Mouse (Mus musculus): ENCODE measurements around the gene 1700019N19Rik.

Gene 1700019N19Rik

DNA sequence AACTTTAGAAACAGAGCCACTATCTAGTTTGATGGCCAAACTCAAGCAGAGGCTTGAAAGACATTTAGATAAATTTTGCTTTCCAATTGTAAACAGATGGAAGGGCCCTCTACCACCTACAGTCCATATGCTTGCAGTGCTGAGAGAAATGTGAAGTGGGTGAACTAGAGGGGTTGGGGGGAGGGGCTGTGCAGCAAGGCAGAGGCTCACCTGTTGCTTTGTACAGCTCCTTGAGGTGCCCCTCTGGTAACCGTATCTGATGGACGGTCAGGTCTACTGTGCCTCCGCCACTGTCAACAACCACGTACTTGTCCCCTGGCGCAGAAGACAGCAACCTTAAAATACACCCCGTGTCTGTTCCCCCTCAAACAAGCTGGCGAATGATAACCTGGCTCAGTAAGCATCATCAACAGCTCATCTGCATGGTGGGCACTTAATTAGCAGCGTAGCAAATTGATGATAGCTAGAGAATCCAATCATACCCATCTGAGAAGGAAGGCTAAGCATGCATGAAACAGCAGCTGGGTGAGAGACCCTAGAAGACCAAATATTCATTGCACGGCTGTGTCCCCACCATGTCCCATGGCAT lies 11.0 kb upstream of the 1700019N19Rik start:
- no peak for DNase-seq

DNA sequence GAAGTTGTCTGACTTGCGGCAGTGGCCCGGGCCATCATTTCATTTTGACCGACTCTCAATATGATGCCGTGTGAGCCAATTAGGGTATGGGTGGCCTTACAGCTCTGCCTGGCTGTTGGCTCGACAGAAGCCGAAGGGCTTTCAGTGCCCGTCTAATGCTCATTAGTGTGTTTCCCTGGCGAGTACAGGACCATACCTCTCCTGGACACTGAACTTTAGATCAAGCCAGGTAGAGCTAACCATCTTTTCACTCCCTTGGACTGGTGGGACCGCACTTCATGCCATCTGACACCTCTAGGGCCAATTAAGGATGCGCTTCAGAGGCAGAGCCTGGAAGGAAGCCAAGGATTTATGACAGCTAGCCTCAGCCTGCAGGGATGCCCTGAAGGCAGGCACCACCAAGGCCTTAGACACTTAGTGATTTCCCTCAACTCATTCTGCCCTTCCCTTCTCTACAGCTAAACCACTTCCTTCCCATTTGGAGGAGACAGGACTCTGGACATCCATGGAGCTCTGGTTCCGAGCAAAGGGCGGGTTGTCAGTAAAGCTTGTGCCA lies 931 bp upstream of the 1700019N19Rik start:
- no peak for DNase-seq

DNA sequence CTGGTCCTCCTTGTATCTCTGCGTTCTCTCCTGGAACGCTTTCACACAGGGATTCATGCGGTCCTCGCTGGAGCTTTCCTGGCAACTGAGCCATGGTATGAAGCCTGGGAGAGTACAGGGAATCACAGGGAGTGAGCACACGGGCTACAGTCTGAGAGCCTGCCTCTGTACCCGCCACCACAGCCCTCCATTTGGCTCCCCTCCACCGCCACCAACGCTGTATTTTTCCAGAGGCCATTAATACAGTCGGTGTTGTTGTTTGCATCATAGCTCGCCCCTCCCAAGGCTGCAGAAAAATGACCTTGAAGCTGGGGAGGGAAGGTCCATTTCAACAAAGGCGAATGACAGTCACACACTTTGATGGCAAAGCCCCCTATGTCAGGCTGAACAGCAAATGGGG lies 5.1 kb downstream of the 1700019N19Rik start:
- no peak for DNase-seq

DNA sequence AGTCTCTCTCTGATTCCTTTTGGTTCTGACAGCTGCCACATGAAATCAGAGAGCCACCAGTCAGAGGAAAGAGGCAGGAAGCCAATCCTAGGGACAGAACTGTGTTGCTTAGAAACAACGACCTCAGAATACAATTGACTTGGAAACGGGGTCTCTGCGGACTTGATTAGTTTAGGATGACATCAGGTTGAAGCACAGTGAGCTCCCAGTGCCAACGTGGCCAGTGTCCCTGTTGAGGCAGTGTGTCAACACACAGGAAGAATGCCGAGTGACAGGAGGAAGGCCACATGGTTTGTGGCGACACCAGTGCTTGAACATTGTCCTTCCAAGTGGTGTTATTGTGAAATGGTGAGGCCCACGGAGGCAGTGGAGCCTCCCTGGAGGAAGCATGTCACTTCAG lies 10.3 kb downstream of the 1700019N19Rik start:
- no peak for DNase-seq

DNA sequence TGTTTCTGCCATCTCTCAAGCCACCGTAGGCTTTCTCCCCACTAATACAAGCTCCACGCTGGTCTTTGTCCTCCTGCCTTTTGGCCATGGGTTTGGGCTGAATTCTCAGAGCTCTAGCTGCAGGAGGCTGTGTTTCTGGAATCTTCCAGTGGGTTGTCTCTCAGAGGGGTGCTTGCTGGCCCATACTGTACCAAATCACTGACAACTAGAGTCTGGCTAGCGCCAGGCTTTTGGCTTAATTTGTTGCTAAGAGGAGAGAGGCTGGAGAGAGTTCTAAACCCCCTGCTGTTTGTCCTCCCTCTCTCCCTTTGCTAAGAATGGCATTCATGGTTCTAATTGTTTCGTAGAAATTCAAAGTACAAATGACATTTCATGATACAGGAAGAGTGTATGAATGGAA lies 12.7 kb downstream of the 1700019N19Rik start:
- no peak for DNase-seq

DNA sequence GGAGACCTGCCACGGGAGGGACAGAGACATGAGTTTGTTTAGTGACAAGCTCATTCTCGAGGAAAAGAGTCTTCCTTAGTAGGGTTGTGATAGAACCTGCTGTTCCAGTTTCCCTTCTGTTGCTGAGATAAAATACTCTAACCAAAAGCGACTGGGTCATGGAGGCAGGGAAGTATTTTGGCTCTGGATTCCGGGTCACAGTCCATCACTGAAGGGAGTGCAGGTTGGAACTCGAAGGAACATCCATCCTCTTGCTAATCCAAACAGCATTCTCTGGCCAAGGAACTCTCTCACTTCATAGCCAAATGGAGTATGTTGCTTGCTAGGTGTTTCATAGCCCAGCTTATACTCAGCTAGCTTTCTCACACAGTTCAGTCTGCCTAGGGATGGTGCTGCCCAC lies 17.8 kb downstream of the 1700019N19Rik start:
- no peak for DNase-seq

DNA sequence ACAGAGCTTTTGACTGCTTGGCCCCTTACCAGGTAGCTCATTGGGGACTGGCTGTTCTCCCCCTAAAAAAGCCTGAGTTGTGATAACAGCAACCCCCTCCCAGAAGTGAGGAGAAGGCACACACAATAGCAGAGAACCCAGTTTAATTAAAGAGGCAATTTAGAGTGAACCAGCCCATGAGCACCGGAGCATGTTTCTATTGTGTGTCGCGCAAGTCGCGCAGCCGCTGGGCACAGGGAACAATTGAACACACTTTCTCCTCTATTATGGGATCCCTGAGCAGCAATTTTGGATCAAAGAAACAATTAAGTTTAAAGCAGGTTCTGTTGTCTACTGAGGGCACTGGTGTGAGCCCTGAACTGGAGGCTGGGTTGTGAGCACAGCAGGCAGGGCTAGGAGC lies 26.9 kb downstream of the 1700019N19Rik start:
- no peak for DNase-seq

DNA sequence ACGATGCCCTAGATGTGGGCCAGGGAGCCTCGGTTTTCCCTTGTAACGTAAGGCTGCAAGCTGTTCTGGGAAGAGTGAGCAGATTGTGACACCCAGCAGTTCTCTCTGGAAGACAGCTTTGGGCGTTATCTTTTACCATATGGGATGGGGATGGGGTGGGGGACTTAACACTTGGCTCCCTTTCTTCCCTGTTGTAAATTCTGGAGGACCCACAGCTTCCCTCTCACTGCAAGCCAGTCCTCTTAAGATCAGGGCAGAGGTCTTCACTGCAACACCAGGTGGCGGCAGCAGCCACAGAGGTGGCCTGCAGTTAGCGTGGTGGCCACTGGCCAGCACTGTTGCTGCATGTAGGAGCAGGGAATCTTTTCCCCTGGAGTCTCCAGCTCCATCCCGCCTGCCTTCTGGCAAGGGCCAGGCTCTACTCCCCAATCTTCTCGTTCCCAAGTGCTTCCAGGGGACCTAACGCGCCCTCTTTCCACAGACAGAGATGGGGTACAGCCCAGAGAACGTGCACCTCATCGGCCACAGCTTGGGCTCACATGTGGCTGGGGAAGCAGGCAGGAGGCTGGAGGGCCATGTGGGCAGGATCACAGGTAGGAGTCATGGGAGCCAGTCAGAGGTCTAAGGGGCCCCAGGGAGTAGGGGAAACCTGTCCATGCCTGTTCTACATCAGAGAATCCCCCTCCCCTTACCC lies 31.3 kb downstream of the 1700019N19Rik start:
- DNase-seq: peak; percentile 65

DNA sequence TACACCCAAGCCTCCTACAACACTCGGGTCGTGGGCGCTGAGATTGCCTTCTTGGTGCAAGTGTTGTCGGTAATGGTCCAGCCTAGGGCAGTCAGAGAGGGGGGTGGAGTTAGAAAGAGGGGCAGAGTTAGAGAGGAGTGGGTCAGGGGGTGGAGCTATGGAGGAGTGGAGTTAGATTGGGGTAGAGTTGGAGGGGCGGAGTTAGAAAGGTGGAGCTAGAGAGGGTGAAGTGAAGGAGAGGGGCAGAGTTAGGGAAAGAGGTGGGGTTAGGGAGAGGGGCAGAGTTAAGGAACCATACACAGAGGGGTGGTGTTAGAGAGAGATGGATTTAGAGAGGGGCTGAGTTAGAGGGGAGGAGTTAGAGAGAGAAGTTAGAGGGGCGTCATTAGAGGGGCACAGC lies 31.9 kb downstream of the 1700019N19Rik start:
- no peak for DNase-seq

DNA sequence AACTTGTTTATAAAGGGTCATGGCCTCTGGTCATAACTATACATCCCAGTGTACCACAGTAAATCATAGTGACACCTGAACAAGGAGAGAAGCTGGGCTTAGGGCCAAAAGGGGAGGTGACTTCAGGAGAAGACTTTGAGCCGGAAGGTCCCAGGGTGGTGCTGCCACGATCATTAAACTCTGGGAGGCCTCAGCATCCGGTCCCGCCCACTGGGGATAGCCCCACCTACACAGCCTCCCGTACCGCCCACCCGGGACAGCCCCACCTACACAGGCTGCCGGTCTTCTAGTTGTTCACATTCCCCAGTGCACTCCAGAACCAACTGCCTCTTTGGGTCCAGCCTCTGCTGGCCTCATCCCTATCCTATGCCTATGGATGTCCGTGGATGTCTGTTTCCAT lies 34.8 kb downstream of the 1700019N19Rik start, which contains the start of gene Pnliprp2:
Gene Pnliprp2 (plus strand): TSS at position 297 of the 400 bp plus-strand sequence.
- no peak for DNase-seq

DNA sequence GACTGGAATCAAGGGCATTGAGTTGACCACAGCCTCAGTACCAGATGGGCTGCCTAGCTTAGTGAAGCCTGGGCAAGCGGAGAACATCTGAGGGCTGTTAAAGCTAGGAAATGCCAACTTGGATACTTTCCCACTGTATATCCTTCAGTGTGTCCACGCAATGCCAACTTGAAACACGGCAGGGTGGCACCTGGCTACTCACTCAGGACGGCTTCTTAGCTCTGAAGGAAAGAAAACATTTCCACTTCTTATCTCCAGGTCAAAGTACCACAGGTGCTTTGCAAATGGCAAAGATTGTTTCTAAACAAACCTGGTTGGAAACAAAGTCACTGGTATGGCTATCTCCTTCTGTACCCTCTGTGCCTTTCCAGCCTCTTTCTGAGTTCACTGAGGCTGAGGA lies 35.4 kb downstream of the 1700019N19Rik start:
- DNase-seq: no peak

DNA sequence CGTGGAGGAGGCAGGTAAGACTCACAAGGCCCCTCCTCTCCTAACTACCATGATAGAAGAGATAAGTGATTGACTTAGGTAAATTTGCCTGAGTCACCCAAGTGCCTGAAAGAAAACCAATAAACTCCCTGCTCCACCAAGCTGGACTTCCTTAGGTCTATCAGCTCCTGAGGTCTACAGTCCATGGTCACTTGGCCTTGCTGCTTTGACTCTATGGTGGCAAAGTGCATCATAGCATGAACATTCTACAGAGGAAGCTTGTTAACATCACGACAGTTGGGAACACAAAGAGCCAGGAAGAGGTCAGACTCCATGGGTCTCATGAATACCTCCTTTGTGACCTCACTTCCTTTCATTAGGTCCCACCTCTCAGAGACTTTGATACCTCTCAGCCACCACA lies 42.8 kb downstream of the 1700019N19Rik start:
- no peak for DNase-seq

DNA sequence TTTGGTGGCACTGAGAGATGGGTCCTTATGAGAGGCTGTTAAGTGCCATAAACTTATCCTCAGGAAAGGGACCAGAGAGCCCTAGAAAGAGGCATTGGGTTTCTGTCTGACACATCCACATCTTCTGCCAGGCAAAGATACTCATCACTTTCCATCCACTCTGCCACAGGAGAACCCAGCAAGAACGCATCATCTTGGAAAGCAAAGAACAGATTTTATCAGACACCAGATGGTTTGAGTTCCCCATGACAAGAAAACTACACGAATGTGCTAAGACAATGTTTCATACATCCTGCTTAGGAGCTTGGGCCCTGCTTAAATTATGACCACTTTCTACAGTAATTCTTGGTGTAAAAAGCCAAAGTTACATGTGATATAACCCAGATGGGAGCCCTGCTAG lies 43.4 kb downstream of the 1700019N19Rik start:
- DNase-seq: no peak

DNA sequence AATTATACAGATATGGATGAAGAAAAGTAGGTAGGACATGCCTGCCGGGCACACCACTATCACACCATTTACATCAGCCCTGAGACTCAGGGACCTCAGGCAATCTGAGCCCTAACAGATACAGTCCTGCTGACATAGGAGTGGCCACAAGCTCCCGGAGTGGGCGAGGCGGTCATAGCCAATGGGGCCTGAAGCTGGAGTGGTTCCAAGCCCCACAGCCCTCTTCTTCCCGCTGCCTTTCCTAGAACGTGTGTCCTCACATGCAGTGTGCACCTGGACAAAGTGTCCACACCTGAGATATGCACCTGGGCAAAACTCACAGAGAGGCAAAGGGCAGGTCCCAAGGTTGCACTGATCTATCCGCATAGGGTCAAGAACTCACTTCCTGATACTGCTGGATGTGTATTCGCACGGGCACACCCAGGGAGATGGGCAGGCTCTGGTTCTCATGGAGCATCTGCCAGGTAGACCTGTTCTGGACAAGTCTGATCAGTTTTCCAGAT lies 46.7 kb downstream of the 1700019N19Rik start:
- no peak for DNase-seq

DNA sequence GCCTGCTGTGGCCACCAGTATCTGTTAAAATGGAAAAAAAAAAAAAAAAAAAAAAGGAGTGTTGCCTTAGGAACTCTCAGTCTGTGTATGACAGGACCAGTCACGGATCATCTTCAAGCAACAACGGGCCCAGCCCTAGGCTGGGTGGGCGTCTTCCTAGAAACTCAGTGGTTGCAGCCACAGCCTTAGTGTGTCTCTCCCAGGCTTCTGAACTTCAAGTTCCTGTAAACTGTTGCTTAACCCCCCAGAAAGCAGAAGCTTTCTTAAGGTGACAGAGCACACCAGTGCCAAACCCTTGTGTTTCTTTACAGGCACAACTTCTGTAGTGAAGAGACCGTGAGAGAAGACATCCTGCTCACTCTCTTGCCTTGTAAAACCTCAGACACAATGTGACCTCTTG lies 50.5 kb downstream of the 1700019N19Rik start:
- DNase-seq: no peak

DNA sequence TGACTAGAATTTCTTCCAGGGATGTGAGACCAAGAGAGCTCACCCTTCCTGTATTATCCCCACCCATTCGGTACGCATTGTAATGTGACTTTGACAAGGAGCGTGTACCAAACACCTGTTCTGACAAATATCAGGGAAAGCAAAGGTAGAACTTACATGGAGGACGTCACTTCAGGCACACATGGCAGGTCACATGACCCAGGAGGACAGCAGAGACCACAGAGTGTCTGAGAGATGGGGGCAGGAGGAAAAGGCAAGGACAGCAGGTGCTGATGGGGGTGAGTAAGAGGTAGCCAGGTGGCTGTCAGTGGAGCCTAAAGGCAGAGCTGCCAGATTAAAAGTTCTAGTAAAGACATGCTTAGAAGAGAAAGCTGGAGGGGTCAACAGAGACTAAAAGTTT lies 51.5 kb downstream of the 1700019N19Rik start:
- DNase-seq: no peak

DNA sequence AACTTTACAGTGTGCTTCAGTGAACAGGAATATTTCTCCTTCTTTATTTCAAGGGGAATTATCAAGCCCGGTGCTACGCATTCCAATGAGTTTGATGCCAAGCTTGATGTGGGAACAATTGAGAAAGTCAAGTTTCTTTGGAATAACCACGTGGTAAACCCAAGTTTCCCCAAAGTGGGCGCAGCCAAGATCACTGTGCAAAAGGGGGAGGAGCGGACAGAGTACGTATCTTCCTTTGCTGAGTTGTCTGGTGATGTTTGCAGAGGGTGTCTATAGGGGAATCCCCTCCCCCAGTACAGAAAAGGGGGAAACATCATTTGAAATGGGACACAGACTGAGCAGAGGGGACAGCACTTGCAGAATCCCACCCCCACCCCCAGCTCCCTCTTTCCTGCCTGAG lies 53.2 kb downstream of the 1700019N19Rik start:
- no peak for DNase-seq

DNA sequence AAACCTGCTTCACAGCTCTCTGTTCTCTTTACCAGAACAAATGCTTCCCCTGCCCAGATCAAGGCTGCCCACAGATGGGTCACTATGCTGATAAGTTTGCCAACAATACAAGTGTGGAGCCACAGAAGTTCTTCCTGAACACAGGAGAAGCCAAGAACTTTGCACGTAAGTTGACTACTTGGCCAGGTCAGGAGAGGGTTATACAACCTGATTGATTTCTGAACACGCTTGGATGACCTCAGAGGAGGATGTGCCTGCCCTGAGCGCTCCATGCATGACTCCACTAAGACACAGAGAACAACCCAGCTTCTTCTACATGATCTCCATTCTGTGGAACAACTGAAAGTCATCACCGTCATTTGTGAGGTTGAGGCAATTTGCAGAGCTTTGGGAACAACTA lies 56.1 kb downstream of the 1700019N19Rik start:
- DNase-seq: no peak
